1 mouse cellular context compared by ENCODE assay signal in the genomic region with DNA sequence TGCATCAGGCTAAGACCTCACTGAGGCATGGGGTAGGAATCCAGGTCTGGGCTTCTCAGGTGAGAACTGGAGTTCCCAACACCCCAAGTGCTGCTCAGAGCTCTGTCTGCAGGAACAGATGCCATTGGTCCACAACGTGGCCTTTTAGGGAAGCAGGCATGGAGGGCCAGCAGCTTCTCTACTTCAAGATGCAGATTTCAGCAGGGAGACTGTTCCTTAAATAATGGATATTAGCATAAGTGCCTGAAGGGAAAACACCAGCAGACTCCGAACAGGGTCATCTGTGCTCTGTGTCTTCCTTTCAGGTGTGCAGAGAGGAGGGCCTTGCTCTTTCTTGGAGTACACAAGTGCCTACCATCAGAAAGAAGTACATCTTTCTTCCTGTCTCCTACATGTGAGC.
TF ChIP-seq lines count a peak whose summit lies in the region.

No protein-coding gene starts in this region.

TF ChIP-seq in CH12.LX, 34 proteins besides CTCF, POLR2A, EP300 and RAD21 (continued from another document):
- TF ChIP-seq MAFK (IDR thresholded peaks at IDR 0.05; ENCODE audit: insufficient replicate concordance, low read length) (no peak), GABPA (IDR thresholded peaks at IDR 0.05; ENCODE audit: insufficient replicate concordance, low read depth, low read length) (no peak), ETS1 (conservative IDR thresholded peaks at IDR 0.05; ENCODE audit: low read depth, low read length) (peak; percentile 66), TBP (conservative IDR thresholded peaks at IDR 0.05; ENCODE audit: low read depth, low read length) (peak; percentile 94), MYC (IDR thresholded peaks at IDR 0.05; ENCODE audit: low read depth, low read length) (peak; percentile 87), BHLHE40 (IDR thresholded peaks at IDR 0.05; ENCODE audit: low read depth, low read length) (0 out of 2 replicates have a peak, but pooled peaks have one; percentile 51), NELFE (IDR thresholded peaks at IDR 0.05; ENCODE audit: low read depth, low read length) (peak; percentile 77; the same call in 1 of the 2 replicates), CHD2 (IDR thresholded peaks at IDR 0.05; ENCODE audit: low read length) (peak; percentile 61), NRF1 (IDR thresholded peaks at IDR 0.05; ENCODE audit: low read depth, low read length) (no peak), UBTF (IDR thresholded peaks at IDR 0.05; ENCODE audit: low read depth, low read length) (no peak)
